Mouse (Mus musculus): ENCODE measurements around the gene Serpina3b. TPM values are rescaled to one million over a fixed set of nuclear protein-coding genes. Genes with fewer than 3 reads are reported as not detected.

Serpina3b gene
- polyA plus RNA-seq, 2 experiments from 2014 or later = not detected

GRCm38 (mm10) chr12:104178577-104178976 is 50.8 kb downstream of the Serpina3b start:
- ATAC-seq = no peak

- no peak for ATAC-seq
Measured at GRCm38 (mm10) chr12:104178987-104179386, 51.2 kb downstream of the Serpina3b start.

GRCm38 (mm10) chr12:104185046-104185445 is 57.2 kb downstream of the Serpina3b start:
- no peak for ATAC-seq

GRCm38 (mm10) chr12:104186041-104186581 is 58.3 kb downstream of the Serpina3b start:
- no peak for ATAC-seq

Other genes starting within 250 kb of the Serpina3b start
- gene Serpina1c, start 223.1 kb upstream of the Serpina3b start, polyA plus RNA-seq (2017; shearing (Covaris generic)) = not detected
- gene Serpina1e, start 169.0 kb upstream of the Serpina3b start, polyA plus RNA-seq (2017; shearing (Covaris generic)) = not detected
- gene Serpina11, start 138.0 kb upstream of the Serpina3b start, polyA plus RNA-seq (2017; shearing (Covaris generic)) = not detected
- 1 to 10 TPM; 1.1 to 1.3 TPM for gene Serpina9, start 114.2 kb upstream of the Serpina3b start, polyA plus RNA-seq (2017; shearing (Covaris generic))
- gene Serpina12, start 83.6 kb upstream of the Serpina3b start, polyA plus RNA-seq (2017; shearing (Covaris generic)) = not detected
- not detected for gene Serpina5, start 26.9 kb upstream of the Serpina3b start, polyA plus RNA-seq (2017; shearing (Covaris generic))
- not detected for gene Serpina3a, start 15.3 kb upstream of the Serpina3b start, polyA plus RNA-seq (2017; shearing (Covaris generic))
- not detected for gene Serpina3c, start 25.9 kb downstream of the Serpina3b start, polyA plus RNA-seq (2017; shearing (Covaris generic))
- gene Serpina3f, start 86.5 kb downstream of the Serpina3b start, polyA plus RNA-seq (2017; shearing (Covaris generic)) = 10 to 100 TPM; 13.8 to 14.1 TPM
- gene Serpina3g, start 108.2 kb downstream of the Serpina3b start, polyA plus RNA-seq (2017; shearing (Covaris generic)) = 100 to 1,000 TPM; 212 to 230 TPM
- gene Serpina3i, start 135.1 kb downstream of the Serpina3b start, polyA plus RNA-seq (2017; shearing (Covaris generic)) = not detected
- gene Serpina3j, start 186.6 kb downstream of the Serpina3b start, polyA plus RNA-seq (2017; shearing (Covaris generic)) = not detected
- not detected for gene Serpina3k, start 210.5 kb downstream of the Serpina3b start, polyA plus RNA-seq (2017; shearing (Covaris generic))
- not detected for gene Serpina3m, start 210.5 kb downstream of the Serpina3b start, polyA plus RNA-seq (2017; shearing (Covaris generic))